8 mouse cellular contexts compared by ENCODE assay signal in genomic region chr5:125340547-125341262, GRCm38 (mm10). TPM values are rescaled to one million over a fixed set of nuclear protein-coding genes. Genes with fewer than 3 reads are reported as not detected.
A peak's percentile ranks its signal among the peaks of the same experiment; 100 is the strongest.
DNase-seq lines count a peak whose midpoint lies in the region; ATAC-seq and TF ChIP-seq lines count a peak whose summit lies in the region.

Gene Scarb1, minus strand, starts transcription at chr5:125341094.

- no peaks in the 10 kb centered on the region for H3K36me3 ChIP-seq in C2C12 (ENCODE audit: control insufficient read depth, insufficient read depth)
- no peaks in the 10 kb centered on the region for H3K36me3 ChIP-seq in heart, embryonic 12.5 days
- H3K36me3 ChIP-seq in kidney, postnatal 0 days (ENCODE audit: insufficient read depth, low read length) = no peaks in the 10 kb centered on the region
- H3K36me3 ChIP-seq in liver, adult 2 months (ENCODE audit: control insufficient read depth, insufficient read depth, low read length) = no peaks in the 10 kb centered on the region

- H3K27me3 ChIP-seq in C2C12 (ENCODE audit: control insufficient read depth, insufficient read depth, insufficient read length) = no peaks in the 10 kb centered on the region
- H3K27me3 ChIP-seq in heart, embryonic 12.5 days (replicated peaks) = no peaks in the 10 kb centered on the region
- no peaks in the 10 kb centered on the region for H3K27me3 ChIP-seq in kidney, postnatal 0 days (ENCODE audit: insufficient read depth, low read length)
- H3K27me3 ChIP-seq in liver, adult 2 months (ENCODE audit: control insufficient read depth, insufficient read depth, low read length) = no peaks in the 10 kb centered on the region

- peak; percentile 83 for ATAC-seq in erythroid progenitor cell, adult 5-6 weeks (replicated peaks; ENCODE audit: low FRiP score, poor library complexity, severe bottlenecking)
- ATAC-seq in heart, embryonic 12.5 days (ENCODE audit: insufficient number of reproducible peaks, low FRiP score) = peak; percentile 87
- peak; percentile 81 for ATAC-seq in kidney, postnatal 0 days (replicated peaks; ENCODE audit: low FRiP score, low read depth)
- ATAC-seq in monocyte, adult 5-6 weeks (replicated peaks; ENCODE audit: insufficient number of reproducible peaks, low FRiP score, low TSS enrichment, poor library complexity, severe bottlenecking) = peak; percentile 76

- peak; percentile 99 for TF ChIP-seq POLR2A in liver, adult 2 months (IDR thresholded peaks at IDR 0.05; ENCODE audit: extremely low read depth, insufficient read depth, low read length)

- H3K27ac ChIP-seq in heart, embryonic 12.5 days (ENCODE audit: poor library complexity, severe bottlenecking) = peak within 1 kb of the TSS; percentile 61
- H3K27ac ChIP-seq in kidney, postnatal 0 days = peak within 1 kb of the TSS; percentile 54
- peak within 1 kb of the TSS; percentile 71 for H3K27ac ChIP-seq in liver, adult 2 months (replicated peaks; ENCODE audit: insufficient read depth, low read depth, low read length)

- peak within 1 kb of the TSS; percentile 98 for H3K4me2 ChIP-seq in heart, embryonic 12.5 days
- peak within 1 kb of the TSS; percentile 68 for H3K4me2 ChIP-seq in kidney, postnatal 0 days (ENCODE audit: low read length)

- peak; percentile 81 for DNase-seq in brain, adult 2 months (ENCODE audit: low read depth, low spot score)
- DNase-seq in kidney, postnatal 0 days (ENCODE audit: low spot score) = peak; percentile 92
- DNase-seq in liver, adult 2 months (ENCODE audit: extremely low read depth, low read depth, low spot score) = peak; percentile 62
- peak; percentile 85 to 87 for DNase-seq in spleen, postnatal 36 days (ENCODE audit: low spot score in 2 of 2)

- H3ac ChIP-seq in C2C12 (ENCODE audit: control insufficient read depth, insufficient read length, low read depth) = peak within 1 kb of the TSS; percentile 84

- no peaks in the 10 kb centered on the region for H3K9me3 ChIP-seq in heart, embryonic 12.5 days (replicated peaks)
- H3K9me3 ChIP-seq in kidney, postnatal 0 days (replicated peaks; ENCODE audit: low read length) = no peaks in the 10 kb centered on the region

- H3K9ac ChIP-seq in heart, embryonic 12.5 days = peak within 1 kb of the TSS; percentile 83
- H3K9ac ChIP-seq in kidney, postnatal 0 days (ENCODE audit: low read depth, low read length) = peak within 1 kb of the TSS; percentile 63
- H3K9ac ChIP-seq in liver, adult 2 months (ENCODE audit: low read depth, low read length) = peak within 1 kb of the TSS; percentile 98

- peaks cover 3% of the 10 kb centered on the region for H3K79me3 ChIP-seq in C2C12 (ENCODE audit: low read depth)

- H3K4me3 ChIP-seq in C2C12 (ENCODE audit: insufficient read depth, poor library complexity, severe bottlenecking) = peak within 1 kb of the TSS; percentile 56
- H3K4me3 ChIP-seq in heart, embryonic 12.5 days = peak within 1 kb of the TSS; percentile 74
- H3K4me3 ChIP-seq in kidney, postnatal 0 days (replicated peaks; ENCODE audit: low read depth, low read length) = peak within 1 kb of the TSS; percentile 53
- H3K4me3 ChIP-seq in liver, adult 2 months (ENCODE audit: insufficient read depth, low read depth, low read length) = peak within 1 kb of the TSS; percentile 93

- H3K4me1 ChIP-seq in heart, embryonic 12.5 days (replicated peaks) = peaks cover 46% of the 10 kb centered on the region
- peaks cover 13% of the 10 kb centered on the region; the same call in 1 of the 2 replicates for H3K4me1 ChIP-seq in kidney, postnatal 0 days (replicated peaks; ENCODE audit: insufficient read depth, low read length)
- peaks cover 20% of the 10 kb centered on the region for H3K4me1 ChIP-seq in liver, adult 2 months (ENCODE audit: control insufficient read depth, insufficient read depth, low read length)

- peaks cover 27% of the 10 kb centered on the region for H3K79me2 ChIP-seq in C2C12 (ENCODE audit: control insufficient read depth, insufficient read depth)
- H3K79me2 ChIP-seq in liver, adult 2 months (ENCODE audit: control insufficient read depth, insufficient read depth, low read length) = peaks cover 26% of the 10 kb centered on the region; the same call in 1 of the 2 replicates

- under 1% methylated on average over 42 of the region's 42 CpGs for WGBS in heart, embryonic 12.5 days
- WGBS in kidney, postnatal 0 days = under 1% methylated on average over 42 of the region's 42 CpGs
- WGBS in liver, adult 2 months = under 1% methylated on average over 42 of the region's 42 CpGs

- no peak for TF ChIP-seq CTCF in C2C12 (IDR thresholded peaks at IDR 0.05; ENCODE audit: control insufficient read depth, insufficient read depth, insufficient read length)
- TF ChIP-seq CTCF in kidney, postnatal 0 days (IDR thresholded peaks at IDR 0.05; ENCODE audit: low read depth) = peak; percentile 19; the same call in 1 of the 2 replicates
- TF ChIP-seq CTCF in liver, adult 2 months (IDR thresholded peaks at IDR 0.05; ENCODE audit: low read depth, low read length) = peak; percentile 25

TF ChIP-seq in C2C12, 6 proteins besides CTCF, POLR2A, EP300 and RAD21:
- TF ChIP-seq MYOG (IDR thresholded peaks at IDR 0.05; ENCODE audit: control insufficient read depth, extremely low read depth, insufficient read length) (no peak), FOSL1 (IDR thresholded peaks at IDR 0.05; ENCODE audit: insufficient read depth, low read length, poor library complexity, severe bottlenecking) (no peak), MAX (IDR thresholded peaks at IDR 0.05) (no peak), MYOD1 (IDR thresholded peaks at IDR 0.05; ENCODE audit: control insufficient read depth, insufficient read length, low read depth) (no peak), CEBPB (IDR thresholded peaks at IDR 0.05; ENCODE audit: low read depth) (no peak), USF1 (IDR thresholded peaks at IDR 0.05; ENCODE audit: low read depth) (no peak)

RNA-seq across cellular contexts. Expression of gene Scarb1, which starts in this region (rescaled TPM):
- polyA plus RNA-seq in C2C12 (2012; fragmentation: generic; extraction: Trizol) = 31.4 TPM
- total RNA-seq in erythroid progenitor cell, adult 5-6 weeks (2015; ENCODE audit: low replicate concordance) = 33.9 and 39.0 TPM in 2 replicates
- 35.3 and 44.2 TPM in 2 replicates for total RNA-seq in erythroid progenitor cell, adult 5-6 weeks (2017; ENCODE audit: low replicate concordance)
- polyA plus RNA-seq in heart, embryonic 12.5 days (2016; fragmentation: Nextera tagmentation; extraction: Ambion mirVana) = 74.3 and 75.2 TPM in 2 replicates
- polyA plus RNA-seq in kidney, postnatal 0 days (2015; fragmentation: Nextera tagmentation; extraction: Ambion mirVana) = 49.0 and 51.3 TPM in 2 replicates
- 72.4 and 108 TPM in 2 replicates for total RNA-seq in liver, adult 2 months (2014; rRNA removed)
- polyA plus RNA-seq in liver, adult 2 months (2012; rRNA removed) = 189 and 223 TPM in 2 replicates
- total RNA-seq in monocyte, adult 5-6 weeks (2017) = 67.9 to 84.6 TPM (median 77.1 TPM) in 3 replicates

Comparison
In these comparisons a context has a peak if more than half of its experiments do, and no peak if none do; other contexts are left out.
1. Peak in every context shown above with its lines: DNase-seq, ATAC-seq, H3K4me3 ChIP-seq and H3K27ac ChIP-seq.